Mouse (Mus musculus) heart, embryonic 13.5 days (tissue): ENCODE measurements around the gene Hs1bp3. TPM values are rescaled to one million over a fixed set of nuclear protein-coding genes. Genes with fewer than 3 reads are reported as not detected.
A peak's percentile ranks its signal among the peaks of the same experiment; 100 is the strongest.

Experiments used
- ATAC-seq: fragments of 200-750 bp; cut with Nextera tagmentation; 2 replicates; pipeline ENCODE4 v1.8.0; 2017; ENCODE audit warnings: moderate TSS enrichment; ENCODE audit not compliant: insufficient number of reproducible peaks, low FRiP score, low TSS enrichment; ENCODE audit errors: extremely low read depth
- H3K27ac ChIP-seq: fragments of 300-500 bp; sonication (generic); replicated peaks from 2 replicates; pipeline ENCODE4 v1.5.1; 2015; ENCODE audit warnings: moderate library complexity, mild to moderate bottlenecking, inconsistent platforms
- H3K27me3 ChIP-seq: fragments of 300-500 bp; sonication (generic); replicated peaks from 2 replicates; pipeline ENCODE4 v1.6.1; 2015; ENCODE audit warnings: mild to moderate bottlenecking, inconsistent platforms
- H3K36me3 ChIP-seq: fragments of 300-500 bp; sonication (generic); 2 replicates; pipeline ENCODE4 v1.6.1; 2015; ENCODE audit warnings: mild to moderate bottlenecking, inconsistent platforms
- H3K4me1 ChIP-seq: fragments of 300-500 bp; sonication (generic); 2 replicates; pipeline ENCODE4 v1.6.1; 2015; ENCODE audit warnings: inconsistent platforms
- H3K4me2 ChIP-seq: fragments of 300-500 bp; sonication (generic); 2 replicates; pipeline ENCODE4 v1.6.1; 2015; ENCODE audit warnings: inconsistent platforms, mild to moderate bottlenecking, moderate library complexity
- H3K4me3 ChIP-seq: fragments of 300-500 bp; sonication (generic); 2 replicates; pipeline ENCODE4 v1.5.1; 2015; ENCODE audit warnings: moderate library complexity, mild to moderate bottlenecking, inconsistent platforms
- H3K9ac ChIP-seq: fragments of 300-500 bp; sonication (generic); 2 replicates; pipeline ENCODE4 v1.6.1; 2015; ENCODE audit warnings: inconsistent platforms, mild to moderate bottlenecking, moderate library complexity
- H3K9me3 ChIP-seq: fragments of 300-500 bp; sonication (generic); 2 replicates; pipeline ENCODE4 v1.6.1; 2016; ENCODE audit warnings: inconsistent platforms
- WGBS: fragments of 180-500 bp; shearing (Covaris S2); methylation state at CpG from one replicate; pipeline ENCODE4 v1.1.7; 2015; ENCODE audit warnings: mixed read lengths; 5-methylcytosine and 5-hydroxymethylcytosine counted together
- polyA plus RNA-seq: library from polyadenylated mRNA; unstranded; fragments of >200 nt; fragmentation: Nextera tagmentation; extraction: Ambion mirVana; gene quantifications from 2 replicates; pipeline ENCODE4 v1.2.1, GENCODE M21; 2015

Hs1bp3 gene
- polyA plus RNA-seq, 1 experiment from 2014 or later = 14.3 TPM

- H3K9ac ChIP-seq = no peak overlapping the region
- peaks cover 72% of the 10 kb centered on the region for H3K27me3 ChIP-seq
- no peak overlapping the region for H3K27ac ChIP-seq
- no peaks in the 10 kb centered on the region for H3K9me3 ChIP-seq
- H3K4me2 ChIP-seq = no peak overlapping the region
- H3K36me3 ChIP-seq = no peaks in the 10 kb centered on the region
- 61% methylated on average over 6 of the region's 6 CpGs for WGBS
- peaks cover 21% of the 10 kb centered on the region for H3K4me1 ChIP-seq
- H3K4me3 ChIP-seq = no peak overlapping the region
- ATAC-seq = no peak
Observed at GRCm38 (mm10) chr12:8295307-8295913, 17.8 kb upstream of the Hs1bp3 start.

DNA sequence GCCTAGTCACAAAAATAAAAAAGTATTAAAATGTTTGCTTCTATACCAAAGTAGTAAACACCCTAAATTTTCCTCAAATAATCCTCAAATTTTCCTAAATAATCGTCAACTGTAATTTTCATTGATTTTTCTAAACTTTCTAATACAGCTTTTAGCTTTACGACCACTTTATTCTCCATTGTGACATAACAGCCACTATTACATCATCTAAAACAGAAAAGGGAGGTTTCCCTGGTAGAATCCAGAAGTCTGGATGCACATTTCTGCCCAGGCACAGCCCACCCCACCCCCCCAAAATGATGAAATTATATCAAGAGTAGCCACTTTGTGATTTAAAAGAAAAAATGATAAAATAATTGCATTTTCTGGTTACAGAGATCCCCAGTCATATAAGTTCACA, 17.1 kb upstream of the Hs1bp3 start:
- peaks cover 22% of the 10 kb centered on the region for H3K4me1 ChIP-seq
- 71% methylated on average over 2 of the region's 2 CpGs for WGBS
- H3K36me3 ChIP-seq = no peaks in the 10 kb centered on the region
- no peak overlapping the region for H3K27ac ChIP-seq
- H3K9ac ChIP-seq = no peak overlapping the region
- no peak overlapping the region for H3K4me3 ChIP-seq
- H3K4me2 ChIP-seq = no peak overlapping the region
- peaks cover 80% of the 10 kb centered on the region for H3K27me3 ChIP-seq
- no peak for ATAC-seq
- H3K9me3 ChIP-seq = no peaks in the 10 kb centered on the region

DNA sequence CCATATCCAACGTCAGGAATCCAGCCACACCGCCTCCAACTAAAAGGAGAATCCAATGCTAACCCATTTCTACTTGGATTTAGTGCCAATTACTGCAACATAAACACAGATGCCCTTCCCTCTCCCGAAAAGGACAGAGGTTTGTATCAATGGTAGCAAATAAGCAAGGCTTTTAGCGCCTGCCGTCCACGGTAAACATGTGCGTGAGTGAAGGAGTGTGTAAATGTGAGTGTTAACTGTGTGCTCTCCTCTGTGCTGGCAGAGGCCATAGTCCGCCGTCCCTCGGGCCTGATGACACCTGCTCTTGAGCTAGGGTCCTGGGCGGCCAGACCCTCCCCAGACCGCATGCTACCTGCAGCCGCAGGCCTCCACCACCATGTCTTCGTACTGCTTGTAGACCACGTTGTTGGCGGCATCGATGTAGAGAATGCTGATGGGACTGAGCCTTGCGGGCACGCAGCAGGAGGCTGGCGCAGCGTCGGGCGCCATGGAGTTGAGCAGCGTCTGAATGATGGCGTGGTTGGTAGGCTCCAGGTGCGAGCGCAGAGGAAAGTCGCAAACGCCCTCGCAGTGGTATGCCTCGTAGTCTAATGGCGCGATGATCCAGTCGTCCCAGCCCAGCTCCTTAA, 15.5 kb upstream of the Hs1bp3 start:
- H3K4me3 ChIP-seq = peak overlapping the region; percentile 59
- no peaks in the 10 kb centered on the region for H3K36me3 ChIP-seq
- no peaks in the 10 kb centered on the region for H3K9me3 ChIP-seq
- WGBS = 9% methylated on average over 34 of the region's 34 CpGs
- peak overlapping the region; percentile 66 for H3K9ac ChIP-seq
- peak overlapping the region; percentile 79 for H3K4me2 ChIP-seq
- peaks cover 94% of the 10 kb centered on the region for H3K27me3 ChIP-seq
- no peak for ATAC-seq
- no peak overlapping the region for H3K27ac ChIP-seq
- peaks cover 37% of the 10 kb centered on the region for H3K4me1 ChIP-seq

DNA sequence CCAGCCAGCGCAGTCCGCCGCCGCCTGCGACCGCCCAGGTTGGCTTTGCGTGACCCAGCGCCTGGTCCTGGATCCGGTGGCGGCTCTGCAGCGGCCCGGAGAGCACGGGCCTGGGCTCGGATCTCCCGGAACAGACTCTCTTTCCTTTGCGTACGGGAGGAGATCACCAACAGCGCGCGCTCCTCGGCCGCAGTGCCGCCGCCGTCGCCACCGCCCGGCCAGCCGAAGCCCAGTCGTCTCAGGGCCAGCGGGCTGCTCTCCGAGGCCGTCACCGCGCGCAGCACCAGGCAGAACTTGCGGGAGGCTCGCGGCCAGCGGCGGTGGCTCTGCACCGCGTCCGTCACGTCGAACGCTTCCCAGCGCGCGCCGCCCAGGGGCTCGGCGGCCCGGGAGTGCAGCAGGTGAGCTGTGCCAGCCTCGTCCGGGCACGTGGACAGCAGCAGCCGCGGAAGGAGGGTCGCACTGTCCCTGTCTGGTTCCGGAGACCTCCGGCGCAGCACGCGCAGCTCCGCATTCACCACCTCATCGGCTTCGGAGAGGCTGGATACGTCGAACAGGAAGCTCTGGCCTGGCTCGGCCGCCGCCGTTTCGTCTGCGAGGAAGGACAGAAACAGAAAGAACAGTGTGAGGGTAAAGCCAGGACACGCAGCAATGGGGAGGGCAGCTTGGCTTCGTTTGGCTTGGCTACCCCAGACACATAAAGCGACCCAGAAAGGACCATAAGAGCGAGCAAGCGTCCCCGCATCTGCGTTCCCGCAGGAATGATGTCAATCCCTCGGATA, 14.7 kb upstream of the Hs1bp3 start:
- H3K36me3 ChIP-seq = no peaks in the 10 kb centered on the region
- H3K4me2 ChIP-seq = peak overlapping the region; percentile 79
- H3K27ac ChIP-seq = no peak overlapping the region
- peak overlapping the region; percentile 59 for H3K4me3 ChIP-seq
- H3K27me3 ChIP-seq = peaks cover 96% of the 10 kb centered on the region
- peaks cover 37% of the 10 kb centered on the region for H3K4me1 ChIP-seq
- no peaks in the 10 kb centered on the region for H3K9me3 ChIP-seq
- no peak for ATAC-seq
- 2% methylated on average over 85 of the region's 85 CpGs for WGBS
- H3K9ac ChIP-seq = peak overlapping the region; percentile 66

DNA sequence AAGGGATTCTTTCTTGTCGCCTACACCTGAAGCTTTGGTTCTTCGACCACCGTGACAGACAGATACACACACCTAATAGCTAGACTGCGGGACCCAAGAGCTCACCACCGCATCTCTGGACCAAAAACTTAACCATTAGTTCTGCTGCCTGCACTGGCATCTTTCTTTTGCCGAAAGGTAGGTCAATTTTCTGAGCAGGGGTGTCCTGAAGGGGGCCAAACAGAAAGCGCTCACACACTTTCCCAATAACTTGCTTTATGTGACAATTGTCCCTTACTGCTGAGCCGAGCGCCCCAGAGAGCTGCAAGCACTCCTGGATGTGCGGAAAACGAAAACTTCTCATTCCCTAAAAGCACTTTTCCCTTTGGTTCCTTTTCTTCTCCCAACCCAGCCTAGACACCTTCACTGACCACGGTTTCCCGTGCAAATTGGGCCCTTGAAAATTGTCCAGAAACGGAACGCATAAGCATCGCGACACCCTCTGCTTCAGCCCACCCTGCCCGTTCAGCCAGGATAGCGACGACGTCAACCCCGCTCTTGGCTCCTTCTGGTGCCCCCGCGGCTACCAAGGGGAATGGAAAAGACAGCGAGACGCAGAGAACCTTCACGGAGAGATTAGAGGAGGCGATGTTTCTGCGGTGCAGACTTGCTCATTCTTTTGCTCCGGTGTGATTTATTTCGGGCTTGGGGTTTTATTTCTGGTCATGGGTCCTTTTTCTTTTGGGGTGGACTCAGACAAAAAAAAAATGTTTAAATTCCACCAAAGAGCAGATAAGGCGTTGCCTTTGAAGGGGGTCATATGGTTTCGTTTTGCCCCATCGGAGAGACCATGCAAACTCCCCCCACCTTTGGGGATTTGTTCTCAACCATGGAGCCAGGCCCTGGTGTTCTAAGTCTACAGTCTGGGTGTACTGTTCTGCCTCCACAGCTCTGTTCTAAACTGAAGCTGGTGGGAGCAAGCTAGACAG, 13.8 kb upstream of the Hs1bp3 start:
- 11% methylated on average over 34 of the region's 34 CpGs for WGBS
- no peak overlapping the region for H3K27ac ChIP-seq
- no peaks in the 10 kb centered on the region for H3K9me3 ChIP-seq
- peak overlapping the region; percentile 59 for H3K4me3 ChIP-seq
- ATAC-seq = no peak
- H3K27me3 ChIP-seq = peaks cover 96% of the 10 kb centered on the region
- peak overlapping the region; percentile 28 for H3K9ac ChIP-seq
- H3K4me1 ChIP-seq = peaks cover 37% of the 10 kb centered on the region
- H3K36me3 ChIP-seq = no peaks in the 10 kb centered on the region
- H3K4me2 ChIP-seq = peak overlapping the region; percentile 79

- Histone ChIP-seq H3K4me1 (peaks cover 37% of the 10 kb centered on the region), H3K9ac (no peak overlapping the region), H3K4me2 (peak overlapping the region; percentile 79), H3K4me3 (0 out of 2 replicates have a peak overlapping the region, but pooled peaks have one; percentile 0), H3K27ac (no peak overlapping the region), H3K27me3 (peaks cover 96% of the 10 kb centered on the region), H3K9me3 (no peaks in the 10 kb centered on the region), H3K36me3 (no peaks in the 10 kb centered on the region)
- 43% methylated on average over 10 of the region's 10 CpGs for WGBS
- no peak for ATAC-seq
Observed at GRCm38 (mm10) chr12:8300111-8300480, 13.1 kb upstream of the Hs1bp3 start.

DNA sequence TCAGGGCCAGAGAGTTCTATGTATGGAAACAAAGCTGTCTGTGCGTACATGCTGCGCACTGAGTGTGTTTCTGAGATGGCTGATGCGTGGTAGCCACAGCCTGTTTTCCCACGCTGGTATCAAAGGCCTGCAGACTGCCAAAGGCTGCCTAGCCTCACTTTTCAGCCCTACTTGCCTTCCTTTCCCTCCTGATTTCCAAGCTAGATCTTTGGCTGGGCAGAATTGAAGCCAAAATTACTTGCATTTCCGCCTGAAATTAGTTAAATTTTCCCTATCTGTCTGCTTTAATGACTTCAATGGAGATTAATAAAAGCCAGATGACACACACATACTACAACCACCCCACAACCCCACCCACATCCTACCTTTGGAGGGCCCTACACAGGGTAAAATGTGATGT, 12.7 kb upstream of the Hs1bp3 start:
- Histone ChIP-seq H3K27me3 (peaks cover 96% of the 10 kb centered on the region), H3K4me3 (no peak overlapping the region; the same call in 1 of the 2 replicates), H3K36me3 (no peaks in the 10 kb centered on the region), H3K4me2 (peak overlapping the region; percentile 79; the same call in 1 of the 2 replicates), H3K9me3 (no peaks in the 10 kb centered on the region), H3K4me1 (peaks cover 37% of the 10 kb centered on the region), H3K9ac (no peak overlapping the region), H3K27ac (no peak overlapping the region)
- no peak for ATAC-seq
- 63% methylated on average over 5 of the region's 5 CpGs for WGBS

DNA sequence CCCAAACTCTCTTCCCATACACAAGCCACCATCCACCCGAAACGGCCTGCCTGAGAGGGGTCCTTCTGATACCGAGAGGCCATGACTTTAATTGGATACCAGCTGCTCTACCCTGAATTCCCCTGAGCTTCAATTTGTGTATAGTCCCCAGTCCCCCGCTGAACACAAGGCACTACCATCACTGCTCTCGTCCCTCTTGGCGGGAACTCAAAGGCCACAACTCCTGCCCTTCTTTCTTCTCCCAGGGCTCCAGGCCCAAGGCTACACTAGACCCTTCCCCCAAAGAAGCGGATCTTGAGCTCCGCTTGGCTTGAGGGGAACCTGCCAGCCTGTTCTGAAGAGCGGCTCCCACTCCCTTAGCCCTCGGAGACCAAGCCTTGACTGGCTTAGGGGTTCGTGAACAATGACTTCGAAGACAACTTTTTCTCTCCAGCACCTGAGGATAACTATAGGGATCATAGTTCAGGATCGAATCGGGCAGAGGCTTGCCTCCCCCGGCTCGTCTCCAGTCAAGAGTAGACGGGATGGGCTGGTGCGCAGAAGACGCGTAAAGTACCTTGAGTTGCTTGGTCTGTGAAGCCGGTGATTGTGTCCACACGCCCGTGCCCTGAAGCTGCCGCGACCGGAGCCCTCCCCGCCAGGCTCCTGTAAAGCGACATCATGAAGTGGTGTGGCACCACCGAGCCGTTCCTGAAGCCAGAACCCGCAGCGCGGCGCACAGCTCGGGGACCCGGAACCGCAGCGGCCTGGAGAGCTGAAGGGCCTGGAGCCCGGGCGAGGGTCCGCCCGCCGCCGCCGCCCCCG, 12.0 kb upstream of the Hs1bp3 start:
- WGBS = 4% methylated on average over 46 of the region's 46 CpGs

DNA sequence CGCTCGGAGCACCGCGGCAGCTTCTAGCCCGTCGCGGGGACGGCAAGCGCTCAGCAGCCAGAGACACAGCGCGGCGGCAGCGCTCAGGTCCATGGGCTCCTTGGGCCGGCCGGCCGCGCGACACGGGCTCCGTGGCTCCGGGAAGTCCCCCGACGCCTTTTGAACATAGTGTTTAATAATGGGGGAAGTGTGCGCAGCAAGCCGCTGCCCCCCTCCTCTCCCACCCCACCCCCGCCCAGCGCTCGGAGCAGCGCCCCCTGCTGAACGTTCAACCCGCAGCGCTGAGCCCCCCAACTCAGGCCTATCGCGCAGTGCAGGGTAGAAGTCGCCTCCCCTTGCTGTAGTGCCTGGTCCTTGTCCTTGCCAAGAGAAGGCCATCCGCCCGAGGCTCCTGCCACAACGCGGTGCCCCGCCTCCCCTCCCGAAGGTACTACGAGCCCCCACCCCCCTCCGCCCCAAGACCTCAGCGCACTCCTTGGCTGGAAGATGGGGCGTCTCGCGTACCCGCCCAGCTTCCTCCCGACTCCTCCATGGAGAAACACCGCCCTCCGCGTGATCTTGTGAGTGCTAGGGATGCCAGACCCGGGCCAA, 11.3 kb upstream of the Hs1bp3 start, which contains the start of gene Gdf7:
TSS of gene Gdf7 (minus strand) at position 114 of the 591 bp plus-strand sequence.
- H3K4me3 ChIP-seq = peak within 1 kb of the TSS; percentile 61
- peak within 1 kb of the TSS; percentile 77 for H3K9ac ChIP-seq
- peaks cover 96% of the 10 kb centered on the region for H3K27me3 ChIP-seq
- no peaks in the 10 kb centered on the region for H3K9me3 ChIP-seq
- H3K36me3 ChIP-seq = no peaks in the 10 kb centered on the region
- H3K4me2 ChIP-seq = peak within 1 kb of the TSS; percentile 89
- WGBS = under 1% methylated on average over 52 of the region's 53 CpGs
- peaks cover 37% of the 10 kb centered on the region for H3K4me1 ChIP-seq
- H3K27ac ChIP-seq = no peak within 1 kb of the TSS
- no peak for ATAC-seq

More for the DNA sequence above, 12.0 kb upstream of the Hs1bp3 start:
- no peak for ATAC-seq
- Histone ChIP-seq H3K9me3 (no peaks in the 10 kb centered on the region), H3K9ac (peak overlapping the region; percentile 77), H3K4me1 (peaks cover 37% of the 10 kb centered on the region), H3K27ac (no peak overlapping the region), H3K36me3 (no peaks in the 10 kb centered on the region), H3K4me2 (peak overlapping the region; percentile 89), H3K27me3 (peaks cover 98% of the 10 kb centered on the region), H3K4me3 (peak overlapping the region; percentile 61)

DNA sequence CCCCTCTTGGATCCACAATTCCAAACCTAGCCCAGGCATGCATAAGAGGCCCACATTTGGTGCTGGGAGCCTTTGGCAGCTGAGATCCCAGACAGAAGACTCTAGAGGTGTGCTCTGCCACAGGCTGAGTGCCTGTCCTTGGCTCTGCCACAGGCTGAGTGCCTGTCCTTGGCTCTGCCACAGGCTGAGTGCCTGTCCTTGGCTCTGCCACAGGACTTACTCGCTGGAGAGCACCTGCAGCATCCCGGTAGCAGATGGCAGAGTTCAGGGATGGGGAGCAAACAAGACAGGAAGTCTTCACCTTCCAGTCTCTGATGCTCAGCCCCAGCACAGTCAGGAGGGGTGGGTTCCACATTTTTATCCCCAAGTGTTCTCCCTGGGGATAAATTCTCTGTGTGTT, 8.0 kb upstream of the Hs1bp3 start:
- Histone ChIP-seq H3K4me2 (no peak overlapping the region), H3K4me1 (peaks cover 16% of the 10 kb centered on the region), H3K4me3 (no peak overlapping the region), H3K9me3 (no peaks in the 10 kb centered on the region), H3K36me3 (no peaks in the 10 kb centered on the region), H3K27ac (no peak overlapping the region), H3K27me3 (peaks cover 78% of the 10 kb centered on the region), H3K9ac (no peak overlapping the region)
- WGBS = 35% methylated on average over 2 of the region's 2 CpGs
- no peak for ATAC-seq
